Mouse (Mus musculus) stomach, postnatal 0 days (tissue): ENCODE measurements at regions not wholly inside any gene's neighbourhood (a gene's known extent, or its start where the extent isn't known, plus 50 kb on each side); places are given as distances from the start of the nearest gene placed in this dataset.

ENCODE experiments used
- ATAC-seq: fragments of 200-750 bp; cut with Nextera tagmentation; 2 replicates; pipeline ENCODE4 v1.8.0; 2017; ENCODE audit not compliant: low FRiP score, low TSS enrichment
- DNase-seq: peaks from one replicate; pipeline ENCODE4 v3.0.0-alpha.2; 2016; ENCODE audit warnings: low spot score
- H3K27ac ChIP-seq: fragments of 300-500 bp; sonication (generic); replicated peaks from 2 replicates; pipeline ENCODE4 v1.5.1; 2014; ENCODE audit warnings: mild to moderate bottlenecking, control low read depth
- H3K27me3 ChIP-seq: fragments of 300-500 bp; sonication (generic); 2 replicates; pipeline ENCODE4 v1.6.1; 2014; ENCODE audit warnings: low read length; ENCODE audit not compliant: control insufficient read depth, insufficient read depth
- H3K36me3 ChIP-seq: fragments of 300-500 bp; sonication (generic); 2 replicates; pipeline ENCODE4 v1.6.1; 2014; ENCODE audit warnings: low read length, mixed read lengths; ENCODE audit not compliant: control insufficient read depth, insufficient read depth
- H3K4me1 ChIP-seq: fragments of 300-500 bp; sonication (generic); replicated peaks from 2 replicates; pipeline ENCODE4 v1.6.1; 2014; ENCODE audit warnings: antibody characterized with exemption; ENCODE audit not compliant: control insufficient read depth, insufficient read depth
- H3K4me2 ChIP-seq: fragments of 300-500 bp; sonication (generic); replicated peaks from 2 replicates; pipeline ENCODE4 v1.6.1; 2014; ENCODE audit warnings: low read depth, mild to moderate bottlenecking, control low read depth, moderate library complexity
- H3K4me3 ChIP-seq: fragments of 300-500 bp; sonication (generic); 2 replicates; pipeline ENCODE4 v1.5.1; 2014; ENCODE audit warnings: low read depth, low read length, control low read depth
- H3K9ac ChIP-seq: fragments of 300-500 bp; sonication (generic); 2 replicates; pipeline ENCODE4 v1.6.1; 2014; ENCODE audit warnings: mild to moderate bottlenecking, low read length, control low read depth, mixed read lengths
- H3K9me3 ChIP-seq: fragments of 300-500 bp; sonication (generic); 2 replicates; pipeline ENCODE4 v1.6.1; 2016; ENCODE audit warnings: low read length; ENCODE audit not compliant: control insufficient read depth
- CTCF ChIP-seq: IDR thresholded peaks from 2 replicates; pipeline ENCODE4 v1.5.1; 2016; ENCODE audit warnings: antibody characterized with exemption, low read depth, mild to moderate bottlenecking, moderate library complexity
- EP300 ChIP-seq: optimal IDR thresholded peaks from 2 replicates; pipeline ENCODE3; 2016; ENCODE audit warnings: antibody characterized with exemption
- WGBS: fragments of 180-500 bp; shearing (Covaris S2); extraction: QIAGEN DNeasy Blood & Tissue Kit; methylation state at CpG from one replicate; pipeline ENCODE4 v1.1.7; 2014; 5-methylcytosine and 5-hydroxymethylcytosine counted together

DNA sequence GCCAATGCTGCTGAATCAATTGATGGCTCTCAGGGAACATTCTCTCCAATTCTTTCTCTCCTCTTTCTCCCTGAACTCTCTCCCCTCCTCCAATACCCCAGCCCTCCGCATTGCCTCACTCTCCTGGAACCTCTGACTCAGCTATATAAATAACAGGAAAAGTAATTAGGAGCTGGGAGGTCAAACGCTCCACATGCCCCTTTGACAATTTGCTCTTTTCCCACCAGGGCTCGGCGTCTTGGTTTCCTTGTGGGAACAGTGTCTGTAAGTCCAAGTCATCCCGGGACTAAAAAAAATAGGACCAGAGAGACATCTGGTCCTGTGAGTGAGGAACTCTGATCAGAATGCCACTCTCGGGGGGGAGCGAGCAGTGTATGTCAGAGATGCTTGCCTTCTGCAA is 94.7 kb upstream of the Gm10181 start:
- no peaks in the 10 kb centered on the region for H3K27me3 ChIP-seq
- no peaks in the 10 kb centered on the region for H3K9me3 ChIP-seq
- H3K4me2 ChIP-seq = no peak overlapping the region
- H3K4me1 ChIP-seq = no peaks in the 10 kb centered on the region
- H3K27ac ChIP-seq = no peak overlapping the region
- no peak overlapping the region for H3K4me3 ChIP-seq
- 22% methylated on average over 7 of the region's 7 CpGs for WGBS
- DNase-seq (no peak), ATAC-seq (no peak)
- TF ChIP-seq EP300 (no peak), CTCF (no peak)
- no peaks in the 10 kb centered on the region for H3K36me3 ChIP-seq
- no peak overlapping the region for H3K9ac ChIP-seq

DNA sequence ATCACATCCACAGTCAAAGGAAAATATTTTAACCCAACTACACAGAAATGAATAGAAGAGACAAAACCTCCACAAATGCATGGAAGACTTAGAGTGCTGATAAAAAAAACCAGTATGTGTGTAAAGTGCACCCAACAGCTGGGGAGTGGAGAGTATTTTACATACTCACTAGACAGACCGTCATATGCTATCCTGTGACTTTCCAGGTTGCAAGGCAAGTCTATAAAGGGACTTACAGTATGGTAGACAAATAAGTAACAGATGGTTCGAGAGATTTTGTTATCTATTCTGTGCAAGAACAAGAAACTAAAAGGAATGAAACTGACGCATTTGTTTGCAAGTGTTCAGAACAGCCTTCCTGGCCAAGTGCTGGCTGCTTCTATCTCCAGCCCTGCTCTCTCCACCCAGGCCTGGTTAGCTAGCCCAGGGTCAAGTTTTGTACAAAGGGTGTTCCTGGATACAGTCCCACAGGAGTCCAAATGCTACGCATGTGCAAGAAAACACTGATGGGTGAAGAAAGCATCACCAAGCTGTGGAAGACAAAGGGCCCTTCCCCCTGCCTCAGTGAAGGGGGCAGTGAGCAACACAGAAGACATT is 68.0 kb upstream of the Gm10181 start:
- no peaks in the 10 kb centered on the region for H3K27me3 ChIP-seq
- H3K4me1 ChIP-seq = no peaks in the 10 kb centered on the region
- H3K9ac ChIP-seq = no peak overlapping the region
- ATAC-seq = no peak
- no peak for DNase-seq
- H3K9me3 ChIP-seq = no peaks in the 10 kb centered on the region
- TF ChIP-seq CTCF = no peak
- no peak for TF ChIP-seq EP300
- no peak overlapping the region for H3K4me3 ChIP-seq
- H3K36me3 ChIP-seq = no peaks in the 10 kb centered on the region
- no peak overlapping the region for H3K27ac ChIP-seq
- 76% methylated on average over 4 of the region's 4 CpGs for WGBS
- no peak overlapping the region for H3K4me2 ChIP-seq

DNA sequence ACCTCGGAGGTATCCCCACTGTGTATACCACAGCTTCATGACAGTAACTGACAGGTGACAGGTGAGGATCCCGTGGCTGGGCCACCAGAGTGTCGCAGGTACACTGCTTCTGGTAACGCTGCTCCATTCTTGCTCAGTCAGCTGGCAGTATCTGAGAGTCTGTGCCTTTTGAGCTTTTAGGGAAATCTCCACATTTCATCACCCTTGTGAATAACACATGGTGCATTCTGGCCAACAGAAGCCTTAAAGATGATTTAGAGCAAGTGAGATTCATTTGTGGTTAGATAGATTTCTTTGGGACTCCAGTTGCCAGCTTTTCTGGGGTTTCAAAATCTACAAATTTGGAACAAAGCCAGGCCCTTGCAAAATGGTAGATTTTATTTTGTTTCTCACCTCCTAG is 66.8 kb upstream of the Gm10181 start:
- TF ChIP-seq EP300 (no peak), CTCF (no peak)
- no peaks in the 10 kb centered on the region for H3K27me3 ChIP-seq
- no peak overlapping the region for H3K9ac ChIP-seq
- H3K4me1 ChIP-seq = no peaks in the 10 kb centered on the region
- DNase-seq (no peak), ATAC-seq (no peak)
- H3K9me3 ChIP-seq = no peaks in the 10 kb centered on the region
- WGBS = 75% methylated on average over 4 of the region's 4 CpGs
- no peak overlapping the region for H3K4me2 ChIP-seq
- H3K36me3 ChIP-seq = no peaks in the 10 kb centered on the region
- H3K27ac ChIP-seq = no peak overlapping the region
- no peak overlapping the region for H3K4me3 ChIP-seq

DNA sequence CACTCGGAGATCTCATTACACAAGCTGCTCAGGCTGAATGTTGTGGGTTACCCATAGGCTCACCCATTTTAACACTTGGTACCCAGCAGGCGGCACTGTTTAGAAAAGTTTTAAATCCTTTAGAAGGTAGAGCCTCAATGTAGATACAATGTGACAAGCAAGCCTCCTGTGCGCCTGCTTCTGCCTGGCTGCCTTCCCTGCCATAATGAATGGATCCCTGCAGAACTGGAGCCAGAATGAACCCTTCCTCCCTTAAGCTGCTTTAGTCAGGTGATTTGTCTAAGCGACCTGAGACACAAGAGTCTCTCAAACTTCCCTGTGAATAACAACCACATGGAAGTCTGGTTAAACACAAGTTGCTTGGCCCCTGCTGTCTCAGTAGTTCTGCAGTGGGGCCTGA is 64.7 kb upstream of the Gm10181 start:
- DNase-seq (no peak), ATAC-seq (no peak)
- TF ChIP-seq EP300 = no peak
- TF ChIP-seq CTCF = no peak
- H3K36me3 ChIP-seq = no peaks in the 10 kb centered on the region
- 67% methylated on average over 4 of the region's 4 CpGs for WGBS
- H3K4me3 ChIP-seq = no peak overlapping the region
- no peaks in the 10 kb centered on the region for H3K27me3 ChIP-seq
- no peaks in the 10 kb centered on the region for H3K9me3 ChIP-seq
- H3K27ac ChIP-seq = no peak overlapping the region
- H3K4me1 ChIP-seq = no peaks in the 10 kb centered on the region
- H3K4me2 ChIP-seq = no peak overlapping the region
- H3K9ac ChIP-seq = no peak overlapping the region

DNA sequence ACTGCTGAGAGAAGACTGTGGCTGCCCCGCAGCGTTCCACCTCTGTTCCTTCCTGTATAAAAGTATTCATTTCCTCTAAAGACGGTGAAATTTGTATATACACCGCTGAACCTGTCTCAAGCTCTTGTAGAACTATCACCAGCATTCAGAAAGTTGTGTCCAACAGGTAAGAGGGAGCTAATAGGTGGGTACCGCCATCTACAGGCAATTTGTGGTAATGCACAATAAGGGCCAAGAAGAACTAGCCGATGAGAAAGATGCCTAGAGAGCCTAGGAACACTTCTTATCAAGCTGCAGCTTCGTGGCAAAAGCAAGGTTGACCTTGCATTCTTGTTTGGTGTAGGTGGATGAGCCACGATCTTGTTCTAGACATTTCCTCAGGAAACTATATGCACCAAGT is 61.6 kb upstream of the Gm10181 start:
- 5% methylated on average over 8 of the region's 8 CpGs for WGBS
- Histone ChIP-seq H3K36me3 (no peaks in the 10 kb centered on the region), H3K27me3 (no peaks in the 10 kb centered on the region), H3K9ac (no peak overlapping the region), H3K27ac (no peak overlapping the region), H3K4me1 (no peaks in the 10 kb centered on the region), H3K4me3 (no peak overlapping the region), H3K4me2 (no peak overlapping the region), H3K9me3 (no peaks in the 10 kb centered on the region)
- ATAC-seq (no peak), DNase-seq (peak; percentile 62)
- TF ChIP-seq CTCF = peak; percentile 97
- TF ChIP-seq EP300 = no peak

DNA sequence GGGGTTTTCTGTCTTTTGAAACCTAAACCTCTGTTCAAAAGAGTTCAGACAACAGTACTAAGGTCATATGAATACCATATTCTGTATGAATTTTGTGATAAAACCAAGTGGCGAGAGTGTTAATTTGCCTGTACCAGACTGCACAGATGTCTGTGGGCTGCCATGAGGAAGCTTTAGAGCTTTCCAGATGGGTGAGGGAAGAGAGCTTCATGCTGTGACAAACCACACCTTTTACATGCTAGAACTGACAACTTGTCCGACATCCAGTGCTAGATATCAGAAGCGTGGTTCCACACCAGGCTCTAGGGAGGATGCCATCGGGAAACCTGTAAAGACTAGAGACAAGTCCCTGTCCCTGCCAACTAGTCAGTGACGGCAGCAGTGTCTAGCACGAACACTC is 60.9 kb upstream of the Gm10181 start:
- ATAC-seq (no peak), DNase-seq (no peak)
- no peaks in the 10 kb centered on the region for H3K4me1 ChIP-seq
- H3K27me3 ChIP-seq = no peaks in the 10 kb centered on the region
- H3K4me2 ChIP-seq = no peak overlapping the region
- TF ChIP-seq EP300 = no peak
- no peak for TF ChIP-seq CTCF
- H3K4me3 ChIP-seq = no peak overlapping the region
- no peaks in the 10 kb centered on the region for H3K9me3 ChIP-seq
- H3K36me3 ChIP-seq = no peaks in the 10 kb centered on the region
- 60% methylated on average over 6 of the region's 6 CpGs for WGBS
- H3K9ac ChIP-seq = no peak overlapping the region
- H3K27ac ChIP-seq = no peak overlapping the region
